Mouse (Mus musculus) brain, embryonic 14.5 days (tissue): ENCODE data around the gene Gpc6.

Experiments used
- CTCF ChIP-seq: fragments of 200-500 bp; IDR thresholded peaks from 2 replicates; pipeline ENCODE4 v1.5.1; 2012; ENCODE audit warnings: inconsistent platforms, mild to moderate bottlenecking, moderate library complexity, borderline replicate concordance; ENCODE audit not compliant: insufficient read depth, insufficient read length; ENCODE audit errors: extremely low read depth
- POLR2A ChIP-seq: fragments of 200-500 bp; IDR thresholded peaks from 2 replicates; pipeline ENCODE4 v1.6.1; 2012; ENCODE audit warnings: mild to moderate bottlenecking, inconsistent platforms, borderline replicate concordance; ENCODE audit not compliant: poor library complexity, insufficient read depth, insufficient read length, severe bottlenecking; ENCODE audit errors: extremely low read depth

DNA sequence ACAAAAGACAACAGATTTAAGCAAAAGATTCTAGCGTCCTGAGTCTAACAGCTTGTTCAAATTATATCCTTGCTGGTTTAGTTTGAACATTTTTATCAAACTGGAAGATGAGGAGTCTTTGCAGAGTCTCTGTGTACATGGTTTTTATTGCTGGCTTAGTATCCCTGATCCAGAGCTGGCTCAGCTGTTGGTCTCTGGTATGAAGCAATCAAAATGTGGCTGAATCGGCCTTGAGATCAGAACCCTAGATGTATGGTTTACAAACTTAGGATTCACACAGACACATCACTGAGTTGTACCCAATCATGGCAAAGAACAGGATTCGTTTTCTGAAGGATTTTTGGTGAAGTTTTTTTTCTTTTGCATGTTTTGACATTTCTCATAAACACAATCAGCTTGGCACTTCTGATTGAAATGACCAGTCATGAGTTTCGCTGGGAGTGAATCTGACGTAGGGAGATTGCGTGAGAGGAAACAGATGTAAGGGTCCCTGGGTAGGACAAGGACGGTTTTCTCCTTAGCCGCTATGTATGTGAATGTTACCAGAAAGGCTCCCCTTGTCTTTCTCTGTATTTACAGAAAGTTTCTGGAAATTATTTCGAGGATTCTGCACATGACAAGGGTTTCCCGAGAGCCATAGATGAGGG is 987.6 kb downstream of the Gpc6 start:
- TF ChIP-seq CTCF (no peak), POLR2A (no peak)
